Mouse (Mus musculus) layer of hippocampus, adult 11-12 months (tissue): ENCODE measurements at regions not wholly inside any gene's neighbourhood (a gene's known extent, or its start where the extent isn't known, plus 50 kb on each side); places are given as distances from the start of the nearest gene placed in this dataset.
A peak's percentile ranks its signal among the peaks of the same experiment; 100 is the strongest.

Source experiments
- DNase-seq: peaks from one replicate; pipeline ENCODE4 v3.0.0; 2022; ENCODE audit warnings: low spot score

DNA sequence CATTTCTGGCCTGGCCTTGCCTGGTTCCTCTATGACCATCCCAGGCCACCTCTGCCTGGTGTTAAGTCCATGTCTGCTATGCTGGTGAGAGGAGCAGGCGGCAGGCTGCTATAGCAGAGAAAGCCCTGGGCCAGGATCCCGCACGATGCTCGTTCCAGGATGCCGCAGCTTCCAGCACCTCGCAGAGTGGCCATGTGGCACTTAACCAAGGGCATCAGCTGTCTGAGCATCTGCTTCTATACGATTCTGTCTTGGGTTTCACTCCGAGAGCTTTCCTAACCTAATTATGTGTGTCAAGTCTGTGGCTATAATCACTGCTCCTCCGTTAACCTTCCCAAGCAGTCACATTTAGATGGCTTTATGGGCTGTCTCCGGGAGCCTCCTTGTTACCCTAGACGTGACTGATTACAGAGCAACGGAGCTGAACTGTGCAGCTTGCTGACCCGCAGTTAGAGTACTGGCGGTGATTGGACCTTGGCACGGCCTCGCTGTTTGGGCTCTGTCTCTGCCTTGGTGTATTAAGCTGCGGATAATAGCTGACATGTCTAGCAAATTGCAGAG, 64.4 kb downstream of the Ackr3 start:
- DNase-seq, result no peak

DNA sequence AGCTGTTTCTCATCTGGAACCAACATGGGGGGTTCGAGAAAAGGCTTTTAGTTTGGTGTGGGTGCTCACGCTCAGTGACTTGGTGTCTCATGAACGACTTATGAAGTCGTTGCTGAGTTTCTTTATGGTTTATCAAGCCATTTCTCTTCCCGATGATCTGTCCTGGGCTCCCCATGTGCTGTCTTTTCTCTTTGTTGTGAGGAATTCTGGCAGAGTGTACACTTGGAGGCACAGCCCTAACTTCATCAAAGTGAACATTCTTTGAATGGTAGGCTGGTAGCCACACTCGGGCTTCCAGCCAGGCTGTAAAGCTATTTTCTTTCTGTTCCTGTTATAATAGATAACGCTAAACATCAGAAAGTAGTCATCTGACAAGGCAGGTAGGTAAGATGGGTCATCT, 65.2 kb downstream of the Ackr3 start:
- DNase-seq, result no peak

DNA sequence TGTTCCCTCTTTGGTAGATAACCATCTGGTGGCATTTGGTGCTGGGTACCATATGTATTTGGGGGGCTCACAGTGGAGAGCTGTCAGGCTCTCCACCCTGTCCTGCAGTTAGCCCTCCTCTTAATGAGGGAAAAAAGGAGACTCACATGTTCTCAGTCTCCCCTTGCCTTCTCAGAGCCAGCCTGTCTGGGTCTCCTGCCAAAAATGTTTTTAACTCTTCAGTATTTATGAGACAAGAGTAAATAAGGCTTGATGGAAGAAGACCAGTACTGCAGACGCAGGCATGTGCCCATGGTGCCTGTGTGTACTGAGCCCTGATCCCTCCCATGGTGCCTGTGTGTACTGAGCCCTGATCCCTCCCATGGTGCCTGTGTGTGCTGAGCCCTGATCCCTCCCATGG, 66.1 kb downstream of the Ackr3 start:
- DNase-seq, result no peak

DNA sequence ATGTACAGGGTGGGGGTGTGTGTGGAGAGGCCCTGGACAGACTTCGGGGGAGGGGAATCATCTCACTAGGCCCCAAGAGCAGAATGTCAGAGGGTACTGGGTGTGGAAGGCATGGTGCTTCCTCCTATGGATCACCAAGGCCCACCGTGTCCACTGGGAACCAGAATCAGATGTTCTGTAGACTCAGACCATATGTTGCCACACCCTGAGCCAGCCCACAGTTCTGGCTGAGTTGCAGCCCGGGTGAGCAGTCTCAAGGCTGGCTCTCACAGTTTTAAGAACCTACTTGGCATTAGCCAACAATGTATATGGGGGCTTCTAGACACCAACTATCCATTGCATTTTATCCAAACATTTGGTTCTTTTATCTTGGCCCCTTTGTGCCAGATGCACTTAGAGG, 67.5 kb downstream of the Ackr3 start:
- no peak for DNase-seq

DNA sequence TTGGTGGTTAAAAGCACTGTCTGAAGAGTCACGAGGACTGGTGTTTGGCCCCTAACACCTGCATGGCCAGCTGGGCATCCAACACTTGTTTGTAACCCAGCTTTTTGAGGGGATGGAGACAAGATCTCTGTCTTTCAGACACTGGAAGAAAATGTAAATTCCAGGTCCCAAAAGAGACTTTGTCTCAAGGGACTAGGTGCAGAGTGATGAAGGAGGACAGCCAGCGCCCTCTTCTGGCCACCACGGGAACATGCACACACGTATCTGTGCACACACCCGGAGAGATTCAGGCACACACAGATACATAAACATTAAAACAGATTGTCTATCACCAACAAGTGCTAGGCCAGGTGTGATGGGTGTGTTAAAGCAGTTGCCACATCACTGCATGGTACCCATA, 68.6 kb downstream of the Ackr3 start:
- no peak for DNase-seq

DNA sequence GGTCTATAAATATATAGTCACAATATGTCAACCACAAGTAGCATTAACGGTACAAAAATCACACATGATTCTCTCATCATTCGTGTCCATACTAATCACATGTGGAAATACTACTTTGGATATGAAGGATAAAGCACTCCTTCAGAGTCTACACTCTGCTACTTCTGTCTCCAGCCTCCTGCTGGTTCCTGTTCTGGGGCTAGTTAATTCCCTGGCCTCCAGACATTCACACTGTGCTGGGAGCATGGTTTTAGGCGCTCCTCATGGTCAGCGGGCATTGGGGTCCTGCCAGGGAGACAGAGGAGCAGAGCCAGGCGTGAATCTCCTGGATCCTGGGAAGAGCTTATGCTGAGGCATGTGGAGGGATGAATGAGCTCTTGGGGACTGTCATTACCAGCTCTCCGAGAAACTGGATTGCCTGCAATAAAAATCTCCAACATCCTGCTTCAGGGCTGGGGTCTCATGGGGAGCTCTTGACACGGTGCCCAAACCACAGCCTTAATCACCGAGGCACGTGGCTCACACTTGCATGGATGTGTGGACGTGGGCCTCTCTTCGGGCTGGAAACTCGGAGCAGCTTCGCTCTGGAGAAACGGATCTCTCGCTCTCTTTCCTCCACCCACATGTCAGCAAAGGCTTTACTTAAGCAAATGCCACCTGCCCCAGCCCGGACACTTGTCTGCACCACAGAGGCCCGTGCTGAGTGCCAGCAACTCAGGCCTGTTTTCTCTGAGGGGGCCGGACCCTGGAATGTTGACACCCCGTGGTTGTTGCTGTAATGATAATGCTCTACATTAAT, 69.2 kb downstream of the Ackr3 start:
- DNase-seq, result no peak

DNA sequence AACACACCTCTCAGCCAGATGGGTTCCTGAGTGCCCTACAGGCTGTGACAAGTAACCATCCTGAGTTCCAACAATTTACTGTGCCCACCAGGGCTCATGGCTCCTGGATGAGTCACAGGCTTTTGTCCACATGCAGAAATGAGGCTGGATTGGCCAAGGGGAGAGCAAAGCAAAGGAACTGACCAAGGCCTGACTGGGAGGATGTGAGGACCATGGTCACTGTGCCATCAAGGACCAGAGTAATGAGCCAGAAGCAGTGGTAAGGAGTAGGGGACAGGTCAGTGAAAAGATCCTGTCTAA, 69.8 kb downstream of the Ackr3 start:
- no peak for DNase-seq

DNA sequence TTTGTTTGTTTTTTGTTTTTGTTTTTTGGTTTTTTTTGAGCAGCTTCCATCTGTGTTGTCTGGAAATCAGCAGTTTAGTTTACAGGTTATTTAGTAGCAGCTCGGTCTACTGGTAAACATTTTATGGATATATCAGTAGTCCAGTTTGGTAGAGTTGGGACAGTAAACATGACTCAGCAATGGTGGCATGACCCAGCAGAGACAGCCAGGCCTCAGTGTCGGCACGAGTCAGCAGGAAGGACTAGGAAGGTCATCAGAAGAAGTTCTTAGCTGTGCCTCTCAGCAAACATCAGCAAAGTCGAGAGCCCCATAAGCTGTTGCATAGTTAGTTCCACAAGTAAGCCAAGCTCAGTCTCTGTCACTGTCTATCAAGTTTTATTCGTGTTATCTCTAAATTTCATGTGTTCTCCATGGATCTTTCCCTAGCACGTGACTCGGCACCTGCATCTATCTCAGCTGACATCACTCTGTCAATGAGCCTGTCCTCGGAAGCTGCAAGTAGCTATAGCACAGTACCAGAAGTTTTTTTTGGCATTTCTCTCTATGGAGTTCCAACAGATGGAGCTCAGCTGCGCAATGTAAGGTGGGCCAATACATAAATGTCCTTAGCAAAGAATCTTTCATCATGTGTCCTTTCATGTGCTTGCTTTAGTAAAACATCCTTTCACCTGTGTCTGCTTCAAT, 71.3 kb downstream of the Ackr3 start:
- DNase-seq, result no peak

DNA sequence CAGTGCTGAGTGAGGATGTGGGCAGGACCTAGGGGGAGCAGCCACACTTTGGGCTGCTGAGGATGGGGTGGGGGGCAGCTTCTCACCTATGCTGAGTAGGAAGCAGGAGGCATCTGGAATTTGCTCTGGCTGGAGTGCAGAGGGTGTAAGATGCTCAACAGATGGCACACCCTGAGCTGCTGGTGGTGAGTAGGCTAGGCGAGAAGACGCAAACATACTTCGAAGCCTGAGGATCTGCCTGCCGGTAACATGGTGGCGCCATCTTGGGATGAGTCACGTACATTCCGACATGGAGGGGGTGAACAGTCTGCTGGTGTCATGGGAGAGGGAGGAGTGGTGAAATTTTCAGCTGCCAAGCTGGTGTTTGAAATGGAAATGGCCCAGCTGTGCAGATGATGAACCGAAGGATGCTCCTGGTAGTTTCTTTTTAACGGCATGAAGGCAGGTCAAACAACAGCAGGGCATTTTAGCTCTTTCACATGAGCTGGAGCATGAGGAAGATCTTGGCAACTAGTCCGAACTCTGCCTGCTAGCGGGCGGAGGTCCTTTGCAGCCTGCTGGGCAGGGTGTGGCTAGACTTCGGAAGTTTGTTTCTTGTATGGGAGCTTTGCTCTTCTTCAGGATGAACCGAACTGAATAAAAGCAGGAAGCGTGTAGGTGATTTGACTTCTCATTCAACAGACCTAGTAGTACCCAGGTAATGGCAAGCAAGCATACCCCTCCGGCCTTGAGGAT, 72.2 kb downstream of the Ackr3 start:
- peak; percentile 60 for DNase-seq

DNA sequence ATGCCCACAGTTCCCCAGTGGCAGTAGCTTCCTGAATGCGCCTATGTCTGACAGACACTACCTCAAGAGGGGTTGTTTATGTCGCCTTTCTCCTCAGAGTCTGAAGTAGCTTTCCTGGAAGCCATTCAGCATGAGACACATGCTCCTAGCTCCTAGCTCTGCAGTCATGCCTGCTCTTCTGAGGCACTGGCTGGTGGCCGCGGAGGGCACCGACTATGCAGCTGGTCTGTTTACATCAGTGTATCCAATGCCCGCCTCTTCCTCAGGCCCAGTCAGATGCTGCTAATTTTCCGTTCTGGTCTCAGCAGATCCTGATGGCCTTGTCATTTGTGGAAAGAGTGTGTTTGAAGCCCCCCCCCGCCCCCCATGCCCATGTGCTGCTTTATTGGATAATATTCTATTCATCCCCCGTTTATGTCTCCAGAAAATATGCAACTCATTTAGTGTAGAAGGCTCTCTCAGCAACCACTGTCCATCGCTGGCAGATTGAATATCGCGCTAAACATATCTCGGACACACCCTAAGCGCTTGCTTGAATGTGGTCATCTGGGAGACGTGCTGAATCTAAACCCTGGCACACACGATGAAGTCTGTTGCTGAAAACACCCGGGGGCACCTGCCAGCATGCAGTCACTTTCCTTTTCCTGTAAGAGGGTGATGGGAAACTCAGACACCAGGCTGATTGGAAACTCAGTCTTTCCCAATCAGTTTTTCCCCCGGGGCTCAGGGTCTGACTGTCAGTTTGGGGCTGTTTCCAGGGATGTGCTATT, 73.9 kb downstream of the Ackr3 start:
- DNase-seq, result no peak

DNA sequence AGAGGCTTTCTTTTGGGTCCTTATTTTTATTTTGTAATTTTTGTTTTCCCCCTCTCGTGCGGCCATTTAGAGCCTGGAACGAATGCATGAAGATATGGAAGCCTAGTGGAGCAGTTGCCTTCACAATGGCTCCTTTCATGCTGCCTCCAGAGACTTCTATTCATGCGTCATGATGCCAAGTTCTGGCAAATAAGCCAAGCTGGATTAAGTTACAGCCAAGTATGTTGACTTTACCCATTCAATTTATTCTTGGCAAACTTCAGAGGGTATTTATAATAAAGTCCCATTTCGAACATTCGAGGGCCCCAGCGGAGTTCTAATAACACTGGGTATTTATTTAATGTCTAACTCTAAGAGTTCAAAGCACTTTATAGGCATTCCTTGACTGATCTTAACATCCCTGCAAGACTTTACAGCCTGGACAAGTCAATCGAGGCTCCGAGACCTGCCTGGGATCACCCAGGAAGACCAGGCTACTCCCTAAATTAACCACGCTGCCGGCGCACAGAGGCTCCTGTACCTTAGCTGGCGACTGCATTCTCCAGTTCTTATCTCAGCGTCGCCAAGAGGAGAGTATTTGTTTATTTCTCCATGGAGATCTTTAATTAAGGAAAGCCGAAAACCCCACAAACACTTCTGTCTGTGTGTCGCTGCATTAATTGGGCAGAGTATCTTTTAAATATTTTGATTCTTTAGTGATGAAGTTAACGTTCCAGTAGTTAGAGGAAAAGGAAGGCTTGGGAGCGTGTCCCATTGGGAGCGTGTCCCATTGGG, 75.5 kb downstream of the Ackr3 start:
- DNase-seq, result no peak

DNA sequence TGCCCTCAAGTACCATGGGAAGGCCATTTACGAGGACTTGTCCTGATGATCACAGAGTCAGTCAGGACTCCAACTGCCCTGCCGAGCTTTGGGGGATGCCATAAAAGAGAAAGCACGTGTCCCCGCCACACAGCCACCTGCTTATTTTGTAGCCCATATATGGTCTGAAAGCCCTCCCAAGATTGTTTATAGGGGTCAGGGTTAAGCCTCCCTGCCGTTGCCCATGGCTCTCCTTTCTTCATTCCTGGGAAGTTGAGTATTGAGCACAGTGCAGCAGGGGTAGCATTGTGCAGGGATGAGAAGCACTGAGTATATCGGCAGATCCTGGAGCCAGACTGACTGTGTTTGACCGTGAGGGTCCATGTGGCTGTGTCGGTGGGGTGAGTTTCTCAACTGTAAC, 76.4 kb downstream of the Ackr3 start:
- DNase-seq, result no peak

DNA sequence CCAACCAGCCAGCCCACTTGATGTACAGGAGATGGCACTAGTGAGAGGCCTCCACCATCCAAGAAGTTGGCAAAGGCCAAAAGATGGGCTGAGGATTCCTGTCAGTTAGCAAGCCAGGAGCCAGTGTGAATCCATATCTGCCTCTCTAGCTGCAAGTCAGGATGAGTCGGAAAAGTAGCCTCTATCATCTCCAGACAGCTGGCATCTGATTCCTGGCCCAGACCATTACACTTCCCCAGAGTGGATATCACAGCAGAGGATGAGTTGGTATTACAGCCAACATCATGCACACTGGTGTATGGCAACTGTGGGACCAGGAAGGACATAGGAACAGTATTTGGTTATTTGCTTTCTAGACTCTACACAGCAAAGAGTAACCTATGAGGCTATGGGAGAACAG, 77.5 kb downstream of the Ackr3 start:
- DNase-seq, result no peak

DNA sequence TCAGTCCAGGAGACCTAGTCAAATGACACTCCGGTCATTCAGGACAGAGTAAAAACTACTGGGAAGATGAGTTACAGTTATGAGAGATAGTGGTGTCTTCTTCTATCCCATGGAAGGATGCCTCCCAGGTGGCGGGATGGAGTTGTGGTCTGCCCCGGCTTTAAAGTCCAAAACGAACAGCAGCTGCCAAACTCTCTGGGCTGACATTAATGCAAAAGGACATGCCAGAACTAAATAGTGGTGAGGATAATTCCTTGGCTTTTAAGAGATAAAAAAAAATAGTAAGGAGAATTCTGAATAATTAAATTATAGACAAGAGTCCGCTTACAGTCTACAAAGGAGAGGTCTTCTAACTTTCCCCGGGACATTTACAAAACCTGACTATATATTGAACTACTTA, 78.2 kb downstream of the Ackr3 start:
- DNase-seq, result no peak

DNA sequence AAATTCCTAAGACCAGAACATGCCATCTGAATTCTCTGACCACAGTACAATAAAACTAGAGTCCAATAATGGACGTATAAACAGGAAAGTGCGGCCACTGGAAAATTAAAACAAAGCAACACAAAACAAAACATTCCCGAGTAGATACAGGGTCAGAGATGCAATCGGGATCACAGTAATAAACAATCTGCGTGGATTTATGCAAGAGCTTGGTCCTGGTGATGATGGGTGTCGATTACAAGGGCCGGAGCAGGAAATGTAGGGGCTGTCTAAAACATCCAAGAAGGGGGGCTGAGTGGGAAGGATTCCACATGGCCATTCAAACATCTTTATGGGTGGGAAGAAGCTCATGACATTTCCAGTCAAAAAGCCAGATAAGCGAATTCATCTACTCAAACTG, 78.6 kb downstream of the Ackr3 start:
- DNase-seq, result no peak

DNA sequence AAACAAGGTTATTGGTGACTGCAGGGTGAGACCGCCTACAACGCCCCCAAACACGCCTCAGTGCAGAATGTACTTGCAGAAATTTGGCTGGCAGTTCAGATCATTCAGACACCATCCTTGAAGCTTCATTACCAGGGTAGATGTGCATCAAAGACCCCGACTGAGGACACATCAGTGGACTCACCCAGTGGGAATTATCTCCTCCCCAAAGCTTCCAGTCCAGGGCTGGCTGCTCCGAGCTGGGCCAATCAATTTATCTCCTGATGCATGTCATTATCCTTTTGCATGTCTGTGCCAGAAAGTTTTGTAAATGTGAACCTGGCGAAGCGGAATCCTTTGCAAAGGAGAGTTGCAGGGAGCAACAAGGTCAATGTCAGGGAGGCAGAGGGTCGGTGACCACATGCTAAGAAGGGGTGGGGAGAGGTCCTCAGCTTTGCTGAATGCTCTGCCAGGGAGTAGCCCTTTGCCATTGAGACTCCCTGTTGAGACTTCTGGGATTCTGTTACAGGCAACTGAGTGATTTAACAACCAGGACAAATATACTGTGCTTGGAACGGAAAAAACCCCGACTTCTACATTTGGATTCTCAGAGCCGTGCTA, 79.5 kb downstream of the Ackr3 start:
- DNase-seq, result no peak

DNA sequence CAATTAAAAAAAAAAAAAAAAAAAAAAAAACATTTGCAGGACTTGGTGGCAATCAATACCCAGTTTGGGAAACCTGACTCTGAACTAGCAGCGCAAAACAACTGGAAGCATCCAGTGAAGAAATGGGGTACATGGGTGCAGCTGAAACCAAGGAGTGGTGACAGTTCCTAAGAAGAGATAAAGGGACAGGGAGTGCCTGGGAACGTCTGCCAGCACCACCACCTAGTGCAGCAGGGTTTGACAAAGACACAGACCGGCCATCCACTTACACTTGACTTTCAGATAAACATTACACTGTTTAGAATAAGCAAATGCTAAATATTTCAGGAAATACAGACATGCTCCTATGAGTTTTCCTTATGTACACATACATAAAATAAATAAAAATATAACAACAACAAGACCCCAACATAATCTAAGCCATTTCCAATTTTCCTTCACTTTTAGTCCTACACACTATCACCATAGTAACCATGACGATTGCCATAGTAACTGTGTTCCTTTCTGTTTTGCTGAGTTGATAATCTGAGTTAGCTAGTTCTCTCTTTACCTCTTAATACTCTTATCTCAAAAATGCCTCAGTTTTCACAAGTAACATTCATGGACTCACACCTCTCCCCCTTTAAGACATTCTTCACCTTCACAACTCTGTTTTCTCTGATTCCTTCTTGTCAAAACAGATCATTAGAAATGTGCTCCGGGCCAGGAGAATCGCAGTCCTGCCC, 80.3 kb downstream of the Ackr3 start:
- DNase-seq, result no peak

DNA sequence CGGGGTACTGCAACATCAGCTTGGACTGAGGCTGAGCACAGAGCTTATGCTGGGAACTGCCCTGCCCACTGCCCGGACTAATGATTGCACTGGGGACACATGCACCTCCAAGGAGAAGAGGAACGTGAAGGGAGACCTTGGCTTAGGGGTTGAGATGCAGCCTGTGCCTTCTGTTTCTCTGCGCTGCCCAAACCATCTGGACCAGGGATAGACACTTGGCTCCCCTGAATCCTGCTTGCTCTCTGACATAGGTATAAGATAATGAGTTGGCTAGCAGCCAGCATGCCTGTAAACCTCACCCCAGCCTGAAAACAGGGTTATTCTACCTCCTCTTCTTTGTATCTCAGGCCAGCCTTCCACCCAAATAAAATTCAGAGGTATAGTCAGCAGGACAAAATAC, 81.5 kb downstream of the Ackr3 start:
- no peak for DNase-seq

DNA sequence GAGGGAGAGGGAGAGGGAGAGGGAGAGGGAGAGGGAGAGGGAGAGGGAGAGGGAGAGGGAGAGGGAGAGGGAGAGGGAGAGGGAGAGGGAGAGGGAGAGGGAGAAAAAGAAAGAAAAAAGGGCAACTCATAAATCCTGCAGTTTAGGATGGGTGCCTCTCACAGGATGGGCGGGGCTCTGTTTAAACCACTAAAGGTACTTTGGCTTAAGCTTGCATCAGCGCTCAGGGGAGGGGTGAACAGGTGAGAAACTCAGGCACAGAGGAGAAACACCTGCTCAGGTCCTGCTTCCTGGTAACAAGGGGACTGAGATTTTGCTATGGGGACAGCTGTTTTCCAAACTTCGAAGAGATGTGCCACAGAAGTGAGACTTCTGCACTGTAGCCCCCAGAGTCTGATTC, 83.5 kb downstream of the Ackr3 start:
- no peak for DNase-seq
